In the genomic region with DNA sequence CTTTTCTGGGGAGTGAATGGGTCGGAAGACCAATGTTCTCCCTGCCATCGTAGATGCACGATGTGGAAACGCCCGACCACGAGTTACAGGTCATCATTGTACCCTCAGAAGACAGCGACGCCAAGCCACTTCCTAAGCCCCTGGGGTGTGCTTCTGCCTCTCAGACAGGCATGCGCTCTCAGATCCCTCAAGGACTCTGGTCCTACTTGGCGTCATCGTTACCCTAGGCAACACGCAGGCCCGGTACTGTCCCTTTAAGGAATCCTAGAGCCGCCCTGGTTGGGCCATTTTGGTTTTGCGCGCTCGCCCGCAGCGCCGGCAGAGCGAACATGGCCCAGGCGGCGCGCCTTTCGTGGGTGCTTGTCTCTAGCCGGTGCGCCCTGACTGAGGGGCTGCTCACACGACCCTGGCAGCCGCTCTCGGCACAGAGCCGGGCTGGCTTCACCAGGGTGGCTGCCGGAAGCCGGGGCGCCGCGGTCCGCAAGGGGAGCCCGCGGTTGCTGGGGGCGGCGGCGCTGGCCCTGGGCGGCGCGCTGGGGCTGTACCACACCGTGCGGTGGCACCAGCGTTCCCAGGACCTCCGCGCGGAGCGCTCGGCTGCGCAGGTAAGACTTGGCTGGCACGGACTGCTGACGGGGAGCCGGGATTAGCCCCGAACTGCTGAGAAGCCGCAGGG, we compare ENCODE assay signal across 8 mouse cellular contexts. TPM values are rescaled to one million over a fixed set of nuclear protein-coding genes. Genes with fewer than 3 reads are reported as not detected.
DNase-seq lines count a peak whose midpoint lies in the region; ATAC-seq and TF ChIP-seq lines count a peak whose summit lies in the region.

No protein-coding gene starts in this region.

- peak; percentile 62 for TF ChIP-seq POLR2A in heart, adult 2 months (IDR thresholded peaks at IDR 0.05; ENCODE audit: insufficient read depth, low read depth, low read length)
- TF ChIP-seq POLR2A in kidney, adult 2 months (IDR thresholded peaks at IDR 0.05; ENCODE audit: low read depth, low read length) = no peak
- peak; percentile 15 for TF ChIP-seq POLR2A in small intestine, adult 2 months (IDR thresholded peaks at IDR 0.05; ENCODE audit: low read depth, low read length)

- peak overlapping the region; percentile 74 for H3K4me2 ChIP-seq in embryonic facial prominence, embryonic 12.5 days (replicated peaks)
- peak overlapping the region; percentile 83 for H3K4me2 ChIP-seq in limb, embryonic 11.5 days (ENCODE audit: low read depth, severe bottlenecking)
- peak overlapping the region; percentile 96 for H3K4me2 ChIP-seq in midbrain, embryonic 13.5 days (replicated peaks)

- intact Hi-C loops in heart, adult 2 months (cut with DNase I) = loop anchor here (1.0 to 2.0 kb wide), 3 partner anchors 15 to 33 kb away; a partner anchor contains a TSS

- no peaks in the 10 kb centered on the region for H3K27me3 ChIP-seq in embryonic facial prominence, embryonic 12.5 days
- no peaks in the 10 kb centered on the region for H3K27me3 ChIP-seq in heart, adult 2 months (ENCODE audit: control insufficient read depth, insufficient read depth, low read length)
- H3K27me3 ChIP-seq in kidney, adult 2 months (replicated peaks; ENCODE audit: control insufficient read depth, insufficient read depth, low read length) = no peaks in the 10 kb centered on the region
- no peaks in the 10 kb centered on the region for H3K27me3 ChIP-seq in limb, embryonic 11.5 days (ENCODE audit: control insufficient read depth, insufficient read depth, low read length)
- no peaks in the 10 kb centered on the region for H3K27me3 ChIP-seq in midbrain, embryonic 13.5 days
- no peaks in the 10 kb centered on the region for H3K27me3 ChIP-seq in small intestine, adult 2 months (ENCODE audit: control insufficient read depth, insufficient read depth, low read length)

- H3K36me3 ChIP-seq in embryonic facial prominence, embryonic 12.5 days = peaks cover 19% of the 10 kb centered on the region
- H3K36me3 ChIP-seq in heart, adult 2 months (ENCODE audit: control insufficient read depth, insufficient read depth, low read length) = no peaks in the 10 kb centered on the region
- H3K36me3 ChIP-seq in kidney, adult 2 months (ENCODE audit: control insufficient read depth, insufficient read depth, low read length) = no peaks in the 10 kb centered on the region
- H3K36me3 ChIP-seq in limb, embryonic 11.5 days (ENCODE audit: control insufficient read depth, insufficient read depth, low read length) = peaks cover 6% of the 10 kb centered on the region; the same call in 1 of the 2 replicates
- peaks cover 23% of the 10 kb centered on the region for H3K36me3 ChIP-seq in midbrain, embryonic 13.5 days
- H3K36me3 ChIP-seq in small intestine, adult 2 months (ENCODE audit: control insufficient read depth, insufficient read depth, low read length) = peaks cover 9% of the 10 kb centered on the region

- peaks cover 11% of the 10 kb centered on the region for H3K4me1 ChIP-seq in embryonic facial prominence, embryonic 12.5 days
- H3K4me1 ChIP-seq in heart, adult 2 months (ENCODE audit: control insufficient read depth, insufficient read depth, low read length) = peaks cover 4% of the 10 kb centered on the region
- peaks cover 7% of the 10 kb centered on the region; the same call in 1 of the 2 replicates for H3K4me1 ChIP-seq in kidney, adult 2 months (ENCODE audit: control insufficient read depth, insufficient read depth, low read length)
- H3K4me1 ChIP-seq in limb, embryonic 11.5 days (ENCODE audit: control insufficient read depth, insufficient read depth, low read length) = peaks cover 5% of the 10 kb centered on the region; the same call in 1 of the 2 replicates
- peaks cover 19% of the 10 kb centered on the region for H3K4me1 ChIP-seq in midbrain, embryonic 13.5 days (replicated peaks)
- H3K4me1 ChIP-seq in small intestine, adult 2 months (ENCODE audit: control insufficient read depth, insufficient read depth, insufficient read length, low read length) = peaks cover 8% of the 10 kb centered on the region; the same call in 1 of the 2 replicates

- peak overlapping the region; percentile 86 for H3K27ac ChIP-seq in embryonic facial prominence, embryonic 12.5 days
- H3K27ac ChIP-seq in heart, adult 2 months = peak overlapping the region; percentile 86
- peak overlapping the region; percentile 90 for H3K27ac ChIP-seq in kidney, adult 2 months (ENCODE audit: insufficient read depth, low read depth, low read length)
- H3K27ac ChIP-seq in limb, embryonic 11.5 days (replicated peaks; ENCODE audit: low read depth, low read length) = peak overlapping the region; percentile 85
- peak overlapping the region; percentile 85 for H3K27ac ChIP-seq in midbrain, embryonic 13.5 days
- H3K27ac ChIP-seq in small intestine, adult 2 months (ENCODE audit: insufficient read depth, low read depth, low read length) = peak overlapping the region; percentile 92

- H3K79me2 ChIP-seq in heart, adult 2 months (replicated peaks; ENCODE audit: control insufficient read depth, insufficient read depth, low read length) = 0 out of 2 replicates have a peak, but pooled peaks cover 1% of the 10 kb centered on the region

- TF ChIP-seq EP300 in heart, adult 2 months (IDR thresholded peaks at IDR 0.05; ENCODE audit: insufficient read depth, low read depth, low read length) = peak; percentile 16; the same call in 1 of the 2 replicates

- peak overlapping the region; percentile 85 for H3K9ac ChIP-seq in embryonic facial prominence, embryonic 12.5 days
- peak overlapping the region; percentile 89 for H3K9ac ChIP-seq in heart, adult 2 months (ENCODE audit: low read depth, low read length)
- H3K9ac ChIP-seq in limb, embryonic 11.5 days (ENCODE audit: low read length) = peak overlapping the region; percentile 81
- peak overlapping the region; percentile 86 for H3K9ac ChIP-seq in midbrain, embryonic 13.5 days (replicated peaks)

- WGBS in embryonic facial prominence, embryonic 12.5 days = under 1% methylated on average over 59 of the region's 59 CpGs
- under 1% methylated on average over 50 of the region's 59 CpGs for WGBS in heart, adult 2 months
- WGBS in kidney, adult 2 months = under 1% methylated on average over 59 of the region's 59 CpGs
- under 1% methylated on average over 59 of the region's 59 CpGs for WGBS in limb, embryonic 11.5 days
- under 1% methylated on average over 59 of the region's 59 CpGs for WGBS in midbrain, embryonic 13.5 days
- WGBS in small intestine, adult 2 months = under 1% methylated on average over 59 of the region's 59 CpGs

- no peaks in the 10 kb centered on the region for H3K9me3 ChIP-seq in embryonic facial prominence, embryonic 12.5 days
- no peaks in the 10 kb centered on the region for H3K9me3 ChIP-seq in limb, embryonic 11.5 days (ENCODE audit: control insufficient read depth, low read length)
- H3K9me3 ChIP-seq in midbrain, embryonic 13.5 days = no peaks in the 10 kb centered on the region

- H3K4me3 ChIP-seq in embryonic facial prominence, embryonic 12.5 days = peak overlapping the region; percentile 95
- peak overlapping the region; percentile 92 for H3K4me3 ChIP-seq in heart, adult 2 months
- peak overlapping the region; percentile 97 for H3K4me3 ChIP-seq in kidney, adult 2 months (ENCODE audit: insufficient read depth, low read depth, low read length)
- peak overlapping the region; percentile 88 for H3K4me3 ChIP-seq in limb, embryonic 11.5 days (ENCODE audit: low read depth, low read length)
- peak overlapping the region; percentile 83 for H3K4me3 ChIP-seq in midbrain, embryonic 13.5 days (replicated peaks)
- peak overlapping the region; percentile 90 for H3K4me3 ChIP-seq in small intestine, adult 2 months (ENCODE audit: low read depth, low read length)

- peak; percentile 99 for DNase-seq in 3T3-L1 (ENCODE audit: low read depth, low spot score)
- peak; percentile 93 to 94 for DNase-seq in adrenal gland, postnatal 36 days
- DNase-seq in heart, adult 2 months = peak; percentile 90 to 94
- peak; percentile 97 for DNase-seq in kidney, adult 2 months
- peak; percentile 87 for DNase-seq in limb, embryonic 11.5 days (ENCODE audit: low spot score)

- peak; percentile 39 for TF ChIP-seq CTCF in heart, adult 2 months (IDR thresholded peaks at IDR 0.05)
- no peak for TF ChIP-seq CTCF in kidney, adult 2 months (conservative IDR thresholded peaks at IDR 0.05; ENCODE audit: insufficient read depth, insufficient read length, low read depth, low read length)
- no peak for TF ChIP-seq CTCF in small intestine, adult 2 months (IDR thresholded peaks at IDR 0.05; ENCODE audit: extremely low read depth, insufficient read length, insufficient replicate concordance, low read depth, low read length)

- peak; percentile 95 for ATAC-seq in embryonic facial prominence, embryonic 12.5 days (ENCODE audit: insufficient number of reproducible peaks, insufficient read depth, low FRiP score, low TSS enrichment)
- peak; percentile 87 for ATAC-seq in limb, embryonic 11.5 days (ENCODE audit: insufficient number of reproducible peaks, low FRiP score, low TSS enrichment, low read depth)
- peak; percentile 98 for ATAC-seq in midbrain, embryonic 13.5 days

RNA-seq across cellular contexts. Expression of a gene that starts 0.4 kb away (rescaled TPM):
- 10 to 100 TPM; 58.2 to 58.7 TPM for total RNA-seq in adrenal gland, postnatal 36 days (2021)
- 36.1 and 36.9 TPM in 2 replicates for polyA plus RNA-seq in embryonic facial prominence, embryonic 12.5 days (2016; fragmentation: Nextera tagmentation; extraction: Ambion mirVana)
- total RNA-seq in heart, adult 2 months (2021) = 10 to 100 TPM; 58.6 to 68.2 TPM
- 68.8 and 98.5 TPM in 2 replicates for polyA plus RNA-seq in heart, adult 2 months (2012; rRNA removed)
- polyA plus RNA-seq in kidney, adult 2 months (2012; rRNA removed) = 69.7 and 80.6 TPM in 2 replicates
- 29.0 and 32.3 TPM in 2 replicates for polyA plus RNA-seq in limb, embryonic 11.5 days (2014; fragmentation: Nextera tagmentation; extraction: Ambion mirVana)
- 35.5 and 37.6 TPM in 2 replicates for polyA plus RNA-seq in midbrain, embryonic 13.5 days (2015; fragmentation: Nextera tagmentation; extraction: Ambion mirVana)
- polyA plus RNA-seq in small intestine, adult 2 months (2012; rRNA removed) = 22.3 and 32.6 TPM in 2 replicates

RNA-seq across cellular contexts. Expression of a gene that starts 8.0 kb away (rescaled TPM):
- 1 to 10 TPM; 1.1 to 3.9 TPM for total RNA-seq in adrenal gland, postnatal 36 days (2021)
- polyA plus RNA-seq in embryonic facial prominence, embryonic 12.5 days (2016; fragmentation: Nextera tagmentation; extraction: Ambion mirVana) = 1.3 and 1.4 TPM in 2 replicates
- total RNA-seq in heart, adult 2 months (2021) = 1 to 10 TPM; 4.1 to 6.9 TPM
- 6.6 and 11.3 TPM in 2 replicates for polyA plus RNA-seq in heart, adult 2 months (2012; rRNA removed)
- polyA plus RNA-seq in kidney, adult 2 months (2012; rRNA removed) = 8.0 and 9.4 TPM in 2 replicates
- polyA plus RNA-seq in limb, embryonic 11.5 days (2014; fragmentation: Nextera tagmentation; extraction: Ambion mirVana) = 0.35 TPM in 1 of 2 replicates, not detected in the other
- polyA plus RNA-seq in midbrain, embryonic 13.5 days (2015; fragmentation: Nextera tagmentation; extraction: Ambion mirVana) = 0.35 and 0.37 TPM in 2 replicates
- polyA plus RNA-seq in small intestine, adult 2 months (2012; rRNA removed) = 5.5 and 5.8 TPM in 2 replicates

RNA-seq across cellular contexts. Expression of a gene that starts 14.3 kb away (rescaled TPM):
- 100 to 1,000 TPM; 175 to 184 TPM for total RNA-seq in adrenal gland, postnatal 36 days (2021)
- 53.9 and 54.6 TPM in 2 replicates for polyA plus RNA-seq in embryonic facial prominence, embryonic 12.5 days (2016; fragmentation: Nextera tagmentation; extraction: Ambion mirVana)
- total RNA-seq in heart, adult 2 months (2021) = 10 to 100 TPM; 39.6 to 44.8 TPM
- 129 and 132 TPM in 2 replicates for polyA plus RNA-seq in heart, adult 2 months (2012; rRNA removed)
- polyA plus RNA-seq in kidney, adult 2 months (2012; rRNA removed) = 182 and 215 TPM in 2 replicates
- 39.4 and 44.4 TPM in 2 replicates for polyA plus RNA-seq in limb, embryonic 11.5 days (2014; fragmentation: Nextera tagmentation; extraction: Ambion mirVana)
- 74.7 and 77.5 TPM in 2 replicates for polyA plus RNA-seq in midbrain, embryonic 13.5 days (2015; fragmentation: Nextera tagmentation; extraction: Ambion mirVana)
- polyA plus RNA-seq in small intestine, adult 2 months (2012; rRNA removed) = 117 and 134 TPM in 2 replicates

RNA-seq across cellular contexts. Expression of a gene that starts 42.9 kb away (rescaled TPM):
- total RNA-seq in adrenal gland, postnatal 36 days (2021) = 10 to 100 TPM; 14.8 to 20.3 TPM
- polyA plus RNA-seq in embryonic facial prominence, embryonic 12.5 days (2016; fragmentation: Nextera tagmentation; extraction: Ambion mirVana) = 45.0 and 47.8 TPM in 2 replicates
- 1 to 10 TPM; 4.0 to 5.5 TPM for total RNA-seq in heart, adult 2 months (2021)
- 20.4 and 23.1 TPM in 2 replicates for polyA plus RNA-seq in heart, adult 2 months (2012; rRNA removed)
- polyA plus RNA-seq in kidney, adult 2 months (2012; rRNA removed) = 8.3 and 12.6 TPM in 2 replicates
- polyA plus RNA-seq in limb, embryonic 11.5 days (2014; fragmentation: Nextera tagmentation; extraction: Ambion mirVana) = 36.1 and 39.9 TPM in 2 replicates
- polyA plus RNA-seq in midbrain, embryonic 13.5 days (2015; fragmentation: Nextera tagmentation; extraction: Ambion mirVana) = 35.5 and 41.2 TPM in 2 replicates
- 248 and 480 TPM in 2 replicates for polyA plus RNA-seq in small intestine, adult 2 months (2012; rRNA removed)

RNA-seq across cellular contexts. Expression of a gene that starts 44.0 kb away (rescaled TPM):
- 10 to 100 TPM; 59.8 to 66.2 TPM for total RNA-seq in adrenal gland, postnatal 36 days (2021)
- polyA plus RNA-seq in embryonic facial prominence, embryonic 12.5 days (2016; fragmentation: Nextera tagmentation; extraction: Ambion mirVana) = 50.6 and 57.8 TPM in 2 replicates
- 10 to 100 TPM; 26.7 to 29.5 TPM for total RNA-seq in heart, adult 2 months (2021)
- 117 and 128 TPM in 2 replicates for polyA plus RNA-seq in heart, adult 2 months (2012; rRNA removed)
- 130 and 131 TPM in 2 replicates for polyA plus RNA-seq in kidney, adult 2 months (2012; rRNA removed)
- polyA plus RNA-seq in limb, embryonic 11.5 days (2014; fragmentation: Nextera tagmentation; extraction: Ambion mirVana) = 52.2 and 67.8 TPM in 2 replicates
- polyA plus RNA-seq in midbrain, embryonic 13.5 days (2015; fragmentation: Nextera tagmentation; extraction: Ambion mirVana) = 54.4 and 56.7 TPM in 2 replicates
- 121 and 275 TPM in 2 replicates for polyA plus RNA-seq in small intestine, adult 2 months (2012; rRNA removed)

Comparison
In these comparisons a context has a peak if more than half of its experiments do, and no peak if none do; other contexts are left out.
1. Peak in every context shown above with its lines: DNase-seq, ATAC-seq, H3K4me3 ChIP-seq and H3K27ac ChIP-seq.